Mouse (Mus musculus) ovary, postnatal 14 days (tissue): ENCODE data around the gene Cabin1.
"Not testable (repeated sequence)": the region's sequence is repeated elsewhere in the genome, so short reads cannot be mapped to it uniquely, and the experiment has no call there.

Source experiments
- DNase-seq: peaks from one replicate; pipeline ENCODE4 v3.0.0; 2022; ENCODE audit warnings: low spot score

Cabin1 gene

GRCm38 (mm10) chr10:75763682-75764518 lies at the start of gene Cabin1:
TSS of gene Cabin1 (minus strand) at chr10:75764341.
- peak; percentile 96 for DNase-seq

DNA sequence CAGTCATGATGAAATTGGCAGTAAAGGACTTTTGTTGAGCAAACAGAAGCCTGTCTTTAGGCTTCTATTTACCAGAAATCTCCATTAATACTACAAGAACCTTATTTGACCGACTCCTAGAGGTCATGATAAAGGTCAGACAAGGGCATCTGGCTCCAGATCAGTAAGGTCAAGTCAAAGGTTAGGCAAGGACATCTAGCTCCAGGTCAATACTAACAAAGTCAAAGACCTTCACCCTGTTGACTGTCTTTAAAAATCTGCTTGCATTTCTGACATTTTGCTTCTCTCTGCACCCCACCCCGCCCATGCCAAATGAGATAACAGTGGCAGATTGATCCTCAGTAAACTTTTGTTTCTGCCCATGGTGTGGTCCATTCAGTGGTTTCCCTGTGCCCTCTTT lies 40.1 kb upstream of the Cabin1 start:
- DNase-seq = no peak

- DNase-seq = no peak
Measured at GRCm38 (mm10) chr10:75798176-75798696, 34.1 kb upstream of the Cabin1 start, which contains the start of gene Gstt1. TSS of gene Gstt1 (minus strand) at chr10:75798584.

DNA sequence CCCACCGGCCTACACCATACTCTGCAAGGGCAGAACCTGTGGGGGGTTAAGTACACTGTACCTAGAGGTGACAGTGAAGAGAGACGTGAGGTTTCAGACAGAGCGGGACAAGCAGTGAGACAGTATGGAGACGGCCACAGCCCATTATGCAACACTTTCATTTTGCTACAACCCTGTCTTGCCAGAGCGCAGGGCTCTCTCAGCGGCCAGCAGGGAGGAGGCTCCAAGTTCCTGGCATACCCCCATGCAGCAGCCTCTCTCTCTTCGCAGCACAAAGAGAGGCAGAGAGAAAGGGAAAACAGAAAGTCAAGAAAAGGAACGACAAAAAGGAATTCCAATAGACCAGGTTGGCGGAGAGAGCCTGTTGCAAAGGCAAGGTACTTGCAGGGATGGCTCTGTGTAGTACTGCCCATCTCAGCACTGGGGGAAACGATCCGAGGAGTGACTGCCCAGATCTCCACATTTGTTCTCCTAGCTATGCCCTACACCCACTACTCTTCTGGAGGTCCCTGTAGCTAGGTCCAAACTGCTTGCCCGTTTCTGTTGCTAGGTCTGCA lies 33.6 kb upstream of the Cabin1 start:
- peak; percentile 33 for DNase-seq

GRCm38 (mm10) chr10:75796731-75797516 lies 32.8 kb upstream of the Cabin1 start:
- no peak for DNase-seq

DNA sequence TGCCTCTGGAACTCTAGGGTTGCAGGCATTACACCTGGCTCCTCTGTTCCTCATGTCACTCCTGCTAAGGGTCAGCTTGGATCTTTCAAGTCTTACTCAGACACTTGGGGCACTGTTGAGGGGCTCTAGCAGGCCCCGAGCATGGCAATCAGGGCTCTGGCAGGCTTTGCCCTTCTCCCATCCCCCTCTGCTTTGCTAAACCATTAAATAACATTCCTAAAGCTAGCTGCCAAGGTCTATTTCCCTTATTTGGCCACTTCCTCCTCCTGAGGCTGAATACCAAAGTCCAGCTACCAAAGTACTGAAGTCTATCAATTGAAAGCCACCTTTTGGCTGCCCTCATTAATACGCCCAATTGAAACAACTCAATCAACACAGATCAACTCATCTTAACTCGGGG lies 30.7 kb upstream of the Cabin1 start:
- DNase-seq = no peak

DNA sequence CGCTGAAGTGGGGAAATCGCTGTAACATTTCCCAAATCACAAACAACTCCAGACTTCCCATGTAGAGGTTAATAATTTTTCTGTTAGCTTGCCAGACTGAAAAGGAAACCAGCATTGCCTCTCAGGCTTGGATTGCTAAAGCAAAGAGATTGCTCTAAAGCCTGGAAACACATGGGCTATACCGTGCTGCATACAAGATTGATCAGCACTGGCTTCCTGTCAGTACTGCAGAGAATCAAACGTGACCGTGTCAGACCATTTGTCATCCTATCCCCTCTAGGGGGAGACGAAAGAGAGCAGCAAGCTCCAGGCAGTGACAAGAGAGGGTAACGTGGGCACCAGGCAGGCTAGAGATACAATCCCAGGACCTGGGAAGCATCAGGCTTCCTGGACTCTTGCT lies 26.6 kb upstream of the Cabin1 start:
- no peak for DNase-seq

GRCm38 (mm10) chr10:75789841-75790240 lies 25.7 kb upstream of the Cabin1 start:
- no peak for DNase-seq

GRCm38 (mm10) chr10:75789081-75789735 lies 25.1 kb upstream of the Cabin1 start:
- DNase-seq = no peak

- DNase-seq = no peak
Measured at GRCm38 (mm10) chr10:75788277-75788676, 24.1 kb upstream of the Cabin1 start.

DNA sequence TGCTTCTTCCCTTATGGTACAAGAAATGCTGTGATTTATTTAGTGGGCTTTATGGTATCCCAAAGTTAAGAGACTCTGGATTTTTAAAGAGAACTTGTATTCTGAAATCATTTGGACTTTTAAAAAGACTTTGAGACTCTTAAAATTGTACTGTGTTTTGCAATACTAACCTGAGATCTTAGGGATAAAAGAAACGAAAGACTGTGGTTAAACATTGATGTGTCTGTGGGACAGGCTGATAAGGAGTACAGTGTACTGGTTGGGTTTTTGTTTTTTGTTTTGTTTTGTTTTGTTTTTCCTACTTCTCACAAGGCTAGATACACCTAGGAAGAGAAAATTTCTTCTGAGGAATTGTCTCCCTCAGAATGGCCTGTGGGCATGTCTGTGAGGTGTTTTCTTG lies 21.3 kb upstream of the Cabin1 start:
- no peak for DNase-seq

DNA sequence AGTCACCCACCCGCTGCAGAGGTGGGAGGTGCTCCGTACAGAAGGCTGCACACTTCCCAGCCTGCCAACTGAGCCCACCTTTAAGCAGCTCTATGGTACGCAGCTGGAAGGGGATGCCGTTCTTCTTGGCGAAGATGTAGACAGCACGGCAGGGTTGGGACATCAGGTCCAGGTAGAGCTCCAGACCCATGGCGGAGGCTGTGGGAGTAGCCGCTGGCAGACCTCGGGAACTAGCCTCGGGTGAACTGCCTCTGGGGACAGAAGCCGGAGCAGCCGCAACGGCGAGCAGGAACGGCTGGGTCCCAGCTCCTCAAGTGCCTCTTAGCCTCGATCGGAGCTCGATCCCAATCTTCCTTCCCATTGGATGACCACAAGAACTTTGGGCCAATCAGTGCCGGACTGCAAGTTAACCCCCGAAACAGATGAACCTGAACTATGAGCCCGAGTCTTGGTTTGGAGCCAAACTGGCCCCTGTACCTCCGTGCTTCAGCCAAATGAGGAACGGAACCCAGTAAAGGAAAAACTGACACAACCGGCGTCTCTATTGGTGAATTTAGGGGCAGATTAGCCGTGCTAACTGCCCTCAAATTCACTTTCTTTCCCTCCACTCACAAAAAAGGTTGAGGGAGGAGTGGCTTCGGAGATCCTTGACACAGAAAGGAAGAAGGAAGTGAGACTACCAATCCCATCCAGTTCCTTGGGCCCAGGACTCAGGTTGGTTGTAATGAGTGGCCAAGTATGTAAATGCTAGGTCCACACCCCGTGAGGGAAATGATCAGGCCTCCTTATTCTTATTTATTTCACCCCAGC lies 16.8 kb upstream of the Cabin1 start, which contains the start of the genes Gm20441 and Gstt3:
Gm20441 (minus strand) TSS at position 186 of the 810 bp plus-strand sequence.
Gstt3 (minus strand) TSS at position 646 of the 810 bp plus-strand sequence.
- peak; percentile 56 for DNase-seq

DNA sequence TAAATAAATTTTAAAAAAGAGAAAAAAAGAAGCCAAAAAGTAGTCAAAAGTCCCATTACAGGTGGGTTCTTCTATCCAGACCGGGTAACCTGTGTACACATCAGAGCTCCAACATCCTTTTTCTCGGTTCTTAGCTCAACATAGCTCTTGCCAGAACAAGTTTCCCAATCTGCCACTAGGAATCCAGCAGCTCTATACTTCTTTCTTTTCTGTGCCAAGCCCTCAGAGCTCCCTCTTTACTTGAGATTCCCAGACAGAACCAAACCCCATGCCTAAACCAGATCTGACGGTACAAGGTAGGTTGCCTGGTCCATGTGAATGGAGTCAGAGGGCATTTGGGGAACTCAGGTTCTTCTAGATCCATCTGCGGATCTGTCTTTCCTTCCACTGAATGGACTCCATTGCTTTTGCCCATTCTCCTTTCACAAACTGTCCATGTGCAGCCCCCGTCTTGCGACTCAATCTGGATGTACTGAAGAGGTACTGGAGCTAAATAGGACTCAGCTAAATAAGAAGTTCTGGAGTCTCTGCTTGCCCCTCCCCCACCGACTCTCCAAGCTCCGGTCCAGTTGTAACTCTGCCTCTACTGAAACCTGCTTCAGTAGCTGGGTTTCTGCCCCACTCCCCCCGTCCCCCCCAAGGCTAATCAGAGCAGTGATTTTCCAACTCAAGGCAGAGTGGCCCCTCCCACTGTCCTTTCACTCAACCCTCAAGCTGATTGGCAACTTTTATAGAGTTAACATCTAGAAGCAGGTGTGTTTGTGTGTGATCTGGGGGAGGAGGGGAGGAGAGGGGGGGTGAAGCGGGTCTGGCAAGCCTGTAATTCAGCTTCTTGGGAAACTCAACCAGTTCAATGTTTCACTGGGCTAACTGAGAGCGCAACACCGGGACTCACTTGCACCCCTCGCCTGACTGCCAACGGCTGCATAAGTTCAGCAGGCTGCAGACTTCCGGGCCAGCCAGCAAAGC lies 15.3 kb upstream of the Cabin1 start:
- no peak for DNase-seq

GRCm38 (mm10) chr10:75777885-75778284 lies 13.7 kb upstream of the Cabin1 start:
- DNase-seq = no peak

DNA sequence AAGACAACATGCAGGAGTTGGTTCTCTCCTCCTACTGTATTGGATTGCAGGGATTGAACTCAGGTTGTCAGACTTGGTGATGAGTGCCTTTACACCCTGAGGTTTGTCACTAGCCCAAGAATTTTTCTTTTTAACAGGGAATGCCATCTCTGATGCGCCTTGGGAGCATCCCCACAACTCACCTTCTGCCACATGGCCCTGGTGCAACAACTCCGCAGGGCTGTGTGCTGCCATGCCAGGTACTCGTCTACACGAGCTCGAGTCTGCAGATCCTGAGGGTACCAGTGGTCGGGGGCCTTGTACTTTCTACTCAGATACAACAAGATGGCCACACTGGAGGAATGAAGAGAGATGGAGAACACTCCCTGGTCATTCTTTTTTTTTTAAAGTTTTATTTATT lies 12.4 kb upstream of the Cabin1 start:
- no peak for DNase-seq

GRCm38 (mm10) chr10:75774587-75774986 lies 10.4 kb upstream of the Cabin1 start:
- DNase-seq = no peak

GRCm38 (mm10) chr10:75774102-75774501 lies 10.0 kb upstream of the Cabin1 start:
- no peak for DNase-seq

DNA sequence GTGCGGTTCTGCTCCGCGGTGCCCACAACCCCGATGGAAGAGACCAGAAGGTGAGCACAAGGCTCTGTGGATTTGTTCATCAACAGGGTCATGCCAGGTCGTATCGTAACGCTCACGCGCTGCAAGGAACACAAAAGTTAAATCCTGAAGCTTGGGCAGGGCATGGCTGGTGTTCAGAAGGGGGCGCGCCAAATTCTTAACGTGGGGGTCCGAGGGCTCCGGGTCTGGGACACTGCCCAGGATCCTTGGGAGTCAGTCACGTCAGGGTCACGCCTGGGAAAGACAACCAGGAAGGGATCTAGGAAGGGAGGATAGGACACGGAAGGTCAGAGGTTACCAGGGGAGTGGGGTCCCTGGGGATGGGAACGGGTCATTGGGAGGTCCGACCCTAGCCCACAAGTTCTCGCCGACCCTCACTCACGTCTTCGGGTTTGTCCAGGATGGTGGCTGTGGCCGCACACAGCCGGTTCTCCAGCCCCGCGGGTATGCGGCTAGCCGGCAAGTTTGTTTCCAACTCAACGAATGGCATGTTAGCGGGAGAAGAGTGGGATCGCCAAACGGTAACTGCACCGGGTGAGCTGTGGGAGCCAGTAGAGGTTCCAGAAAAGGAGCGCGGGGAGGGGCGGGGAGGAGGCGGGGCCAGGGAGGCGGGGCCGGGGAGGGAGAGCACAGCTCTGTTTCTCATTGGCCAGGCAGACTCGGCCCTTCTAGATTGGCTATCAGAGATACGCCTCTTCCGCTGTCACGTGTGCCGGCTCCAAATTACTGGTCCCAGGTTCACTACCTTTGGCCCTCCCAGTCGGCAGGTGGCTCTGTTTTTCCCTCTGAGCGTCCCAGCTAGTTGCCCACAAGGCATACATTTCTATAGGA lies 8.9 kb upstream of the Cabin1 start, which contains the start of gene Ddt:
Ddt (minus strand) TSS at position 620 of the 870 bp plus-strand sequence.
- DNase-seq = peak; percentile 67

DNA sequence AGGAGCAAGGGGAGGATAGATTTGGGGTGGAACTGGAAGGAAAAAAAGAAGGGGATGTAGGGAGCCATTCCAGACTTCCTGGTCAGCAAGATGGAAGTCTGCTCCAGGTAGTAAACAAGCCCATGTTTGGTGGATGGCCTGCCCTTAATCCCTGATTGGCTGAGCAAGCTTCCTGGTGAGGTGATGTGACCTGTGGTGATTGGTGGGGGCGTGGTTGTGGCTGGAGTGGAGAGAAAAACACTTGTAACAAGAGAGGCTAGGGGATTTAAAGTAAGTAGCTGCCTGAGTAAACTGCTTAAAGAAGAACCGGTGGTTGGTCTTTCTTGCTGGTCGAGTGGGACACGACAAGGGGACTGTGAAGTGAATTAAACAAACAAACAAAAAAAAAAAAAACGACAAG lies 3.6 kb upstream of the Cabin1 start:
- not testable (repeated sequence) for DNase-seq
